Mouse (Mus musculus): Measurements from ENCODE around the gene Hspbp1. TPM values are rescaled to one million over a fixed set of nuclear protein-coding genes. Genes with fewer than 3 reads are reported as not detected.

Hspbp1 gene
- total RNA-seq, 1 experiment from 2014 or later = 43.6 TPM

DNA sequence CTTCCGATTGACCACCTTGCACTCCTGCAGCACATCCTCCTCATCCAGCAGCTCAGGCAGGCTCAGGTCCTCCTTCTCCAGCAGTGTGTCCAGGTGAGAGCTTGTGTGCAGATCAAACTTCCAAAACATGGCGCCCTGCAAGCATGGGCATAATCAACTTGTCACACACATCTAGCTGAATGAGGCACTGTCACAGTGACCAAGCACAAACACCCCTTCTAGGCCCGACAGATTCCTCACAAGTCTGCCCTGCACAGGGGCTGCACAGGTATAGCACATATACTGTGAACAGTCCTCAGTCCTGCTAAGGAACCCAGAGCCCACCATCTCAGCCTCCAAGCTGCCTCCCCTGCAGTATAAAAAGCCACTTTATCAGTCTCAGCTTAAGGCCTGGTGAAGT, 38.1 kb downstream of the Hspbp1 start:
- ATAC-seq (replicated peaks; ENCODE audit: low read depth, poor library complexity, severe bottlenecking) = no peak

DNA sequence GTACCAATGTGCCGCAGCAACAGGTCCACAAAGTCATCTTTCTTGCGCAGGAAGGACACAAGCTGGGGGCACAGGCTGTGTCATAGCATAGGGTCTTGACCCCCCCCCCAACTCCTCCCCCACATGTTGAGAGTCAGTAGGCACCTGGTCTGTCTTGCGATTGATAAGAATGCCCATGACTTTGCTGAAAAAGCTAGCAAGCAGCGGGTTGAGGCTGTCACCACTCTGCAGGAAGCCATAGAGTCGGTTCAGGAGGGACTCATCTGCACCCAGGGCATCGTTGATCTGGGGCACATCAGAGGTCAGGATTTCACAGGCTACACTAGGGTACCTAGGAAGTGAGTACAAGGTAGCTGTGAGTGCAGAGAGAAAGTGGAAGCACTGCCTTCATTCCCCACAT, 41.6 kb downstream of the Hspbp1 start:
- peak; percentile 29 for ATAC-seq (replicated peaks; ENCODE audit: low read depth, poor library complexity, severe bottlenecking)

DNA sequence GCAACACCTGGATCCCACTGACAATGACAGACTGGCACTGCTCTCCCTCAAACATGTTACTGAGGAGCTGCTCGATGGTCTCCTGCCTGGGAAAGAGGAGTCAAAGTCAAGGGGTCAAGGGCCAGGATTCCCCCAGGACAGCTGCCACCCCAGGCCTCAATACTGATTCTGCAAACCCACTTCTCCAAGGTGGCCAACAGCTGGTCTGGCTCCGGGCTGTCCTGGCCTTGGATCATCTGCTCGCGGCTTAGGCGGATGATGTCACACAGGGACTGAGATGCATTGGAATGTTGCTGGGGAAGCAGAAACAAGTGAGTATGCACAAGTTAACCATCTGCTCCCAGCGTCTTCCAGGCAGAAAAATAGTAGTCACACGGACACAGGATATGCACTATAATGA, 42.9 kb downstream of the Hspbp1 start:
- ATAC-seq (replicated peaks; ENCODE audit: low read depth, poor library complexity, severe bottlenecking) = no peak

DNA sequence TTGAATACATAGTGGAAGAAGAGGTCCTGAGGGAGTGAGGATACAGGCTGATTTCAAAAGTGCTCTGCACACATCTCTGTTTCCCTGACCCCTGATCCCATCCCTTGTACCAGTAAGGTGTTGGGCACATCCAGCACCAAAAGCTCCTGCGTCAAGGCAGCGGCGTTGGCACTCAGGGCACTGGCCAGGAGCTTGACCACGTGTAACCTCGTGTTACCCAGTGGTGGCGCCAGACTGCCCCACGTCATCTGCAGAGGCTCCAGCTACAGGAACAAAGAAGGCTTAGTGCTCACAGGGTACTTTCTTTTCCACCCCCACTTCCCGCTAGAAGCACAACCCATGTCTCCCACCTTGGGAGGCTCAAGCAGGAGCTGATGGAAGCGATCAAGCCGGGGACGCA, 43.7 kb downstream of the Hspbp1 start:
- no peak for ATAC-seq (replicated peaks; ENCODE audit: low read depth, poor library complexity, severe bottlenecking)

DNA sequence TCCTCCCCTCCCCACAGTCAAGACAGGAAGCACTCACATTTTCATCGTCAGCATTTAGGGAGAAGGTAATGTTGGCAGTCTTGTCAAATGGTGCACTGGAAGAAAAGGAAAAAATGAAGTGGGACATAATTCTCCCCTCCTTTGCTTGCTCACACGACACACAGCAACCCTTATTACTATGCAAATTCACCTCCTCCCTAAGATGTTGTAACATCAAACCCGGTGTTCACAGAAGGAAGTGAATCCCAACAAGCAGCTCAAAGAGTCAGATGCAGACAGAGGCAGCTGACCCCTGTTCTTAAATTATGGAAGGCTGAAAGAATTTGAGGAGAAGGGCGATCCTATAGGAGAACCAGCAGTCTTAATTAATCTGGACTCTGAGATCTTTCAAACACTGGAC, 48.7 kb downstream of the Hspbp1 start:
- peak; percentile 22 for ATAC-seq (replicated peaks; ENCODE audit: low read depth, poor library complexity, severe bottlenecking)

DNA sequence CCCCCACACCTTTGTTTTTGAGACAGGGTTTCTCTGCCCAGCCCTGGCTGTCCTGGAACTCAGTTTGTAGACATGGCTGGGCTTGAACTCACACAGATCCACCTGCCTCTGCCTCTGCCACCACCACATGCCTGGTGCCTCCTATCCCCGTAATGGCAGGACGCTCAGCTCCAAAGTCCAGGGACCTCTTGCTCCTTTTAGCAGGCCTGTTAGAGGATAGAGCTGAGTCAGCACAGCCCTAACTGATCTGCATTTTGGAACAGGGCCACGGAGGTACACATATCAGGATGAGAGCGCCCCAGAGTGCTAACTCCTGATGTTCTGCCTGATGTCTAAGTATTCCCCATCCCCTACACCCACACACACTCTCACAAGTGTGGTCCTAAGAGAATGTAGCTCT, 53.8 kb downstream of the Hspbp1 start, which contains the start of gene Tmem86b:
TSS of gene Tmem86b (minus strand) at position 392 of the 400 bp plus-strand sequence.
- ATAC-seq (replicated peaks; ENCODE audit: low read depth, poor library complexity, severe bottlenecking) = no peak

DNA sequence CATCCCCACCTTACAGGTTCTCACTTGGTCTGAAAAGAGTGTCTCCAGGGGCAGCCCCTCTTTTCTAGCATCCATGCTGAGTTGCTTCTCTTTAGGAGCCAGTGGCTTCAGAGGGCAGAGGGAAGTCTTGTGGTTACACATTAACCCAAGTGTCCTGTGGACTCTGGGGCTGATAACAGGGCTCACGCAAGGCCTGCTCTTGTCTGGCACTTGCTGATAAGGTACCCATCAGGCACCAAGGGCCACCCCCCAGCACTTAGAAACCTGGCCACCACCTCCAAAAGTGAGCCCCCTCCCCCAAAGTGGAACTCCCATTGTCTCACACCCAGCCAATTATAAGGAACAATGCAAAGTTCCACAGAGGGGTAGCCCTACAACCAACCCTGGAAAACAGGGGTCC, 54.7 kb downstream of the Hspbp1 start:
- ATAC-seq (replicated peaks; ENCODE audit: low read depth, poor library complexity, severe bottlenecking) = peak; percentile 81

DNA sequence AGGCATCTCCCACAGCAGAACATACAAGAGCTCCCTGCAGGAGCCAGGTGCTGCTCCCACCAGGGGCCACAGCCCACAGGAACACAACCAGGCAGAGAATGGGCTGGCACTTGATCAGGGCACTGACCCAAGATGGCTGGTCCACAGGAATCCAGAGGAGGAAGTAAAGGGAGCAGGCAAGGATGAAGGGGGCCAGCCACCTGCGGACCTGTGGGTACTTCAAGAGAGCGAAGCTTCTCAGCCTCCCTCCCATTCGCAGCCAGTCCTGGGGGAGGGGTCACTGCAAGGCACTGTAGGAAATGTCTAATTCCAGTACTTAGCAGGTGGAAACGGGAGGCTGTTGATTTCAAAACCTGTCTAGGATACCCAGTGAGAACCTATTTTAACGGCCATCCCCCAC, 55.3 kb downstream of the Hspbp1 start:
- ATAC-seq (replicated peaks; ENCODE audit: low read depth, poor library complexity, severe bottlenecking) = no peak

DNA sequence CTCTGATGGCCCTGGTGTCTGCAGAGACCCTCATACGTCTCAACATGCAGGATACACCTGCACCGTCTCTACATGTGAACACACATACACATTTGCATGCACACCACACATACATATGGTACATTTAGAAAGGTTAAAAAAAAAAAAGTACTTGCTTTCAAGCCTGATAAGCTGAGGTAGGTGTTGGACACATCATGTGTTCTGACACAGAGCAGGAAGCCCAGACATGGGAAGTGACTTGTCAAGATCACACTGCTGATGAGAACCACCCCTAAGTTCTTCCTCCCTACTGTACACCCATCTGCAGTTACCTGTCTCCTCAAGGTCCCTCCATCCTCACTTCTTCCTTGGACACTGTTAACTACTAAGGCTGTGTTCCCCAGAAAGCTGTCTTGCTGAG, 58.9 kb downstream of the Hspbp1 start:
- ATAC-seq (replicated peaks; ENCODE audit: low read depth, poor library complexity, severe bottlenecking) = no peak

DNA sequence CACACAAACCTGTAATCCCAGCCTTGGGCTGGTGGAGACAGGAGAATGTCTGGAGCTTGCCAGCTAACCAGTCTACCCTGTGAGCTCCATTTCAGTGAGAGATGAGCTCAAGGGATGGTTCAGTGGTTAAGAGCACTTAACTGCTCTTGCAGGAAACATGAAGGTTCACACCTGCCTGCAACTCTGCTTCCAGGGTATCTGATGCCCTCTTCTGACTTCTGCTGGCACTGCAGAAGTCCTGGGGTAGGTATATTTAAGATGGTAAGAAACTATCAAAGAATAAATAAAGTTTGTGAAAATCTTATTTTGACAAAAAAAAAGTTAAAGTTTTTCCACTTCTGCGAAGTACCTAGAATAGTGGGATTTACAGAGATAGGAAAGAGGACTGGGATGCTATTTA, 60.5 kb downstream of the Hspbp1 start:
- 0 out of 2 replicates have a peak, but pooled peaks have one; percentile 17 for ATAC-seq (replicated peaks; ENCODE audit: low read depth, poor library complexity, severe bottlenecking)

DNA sequence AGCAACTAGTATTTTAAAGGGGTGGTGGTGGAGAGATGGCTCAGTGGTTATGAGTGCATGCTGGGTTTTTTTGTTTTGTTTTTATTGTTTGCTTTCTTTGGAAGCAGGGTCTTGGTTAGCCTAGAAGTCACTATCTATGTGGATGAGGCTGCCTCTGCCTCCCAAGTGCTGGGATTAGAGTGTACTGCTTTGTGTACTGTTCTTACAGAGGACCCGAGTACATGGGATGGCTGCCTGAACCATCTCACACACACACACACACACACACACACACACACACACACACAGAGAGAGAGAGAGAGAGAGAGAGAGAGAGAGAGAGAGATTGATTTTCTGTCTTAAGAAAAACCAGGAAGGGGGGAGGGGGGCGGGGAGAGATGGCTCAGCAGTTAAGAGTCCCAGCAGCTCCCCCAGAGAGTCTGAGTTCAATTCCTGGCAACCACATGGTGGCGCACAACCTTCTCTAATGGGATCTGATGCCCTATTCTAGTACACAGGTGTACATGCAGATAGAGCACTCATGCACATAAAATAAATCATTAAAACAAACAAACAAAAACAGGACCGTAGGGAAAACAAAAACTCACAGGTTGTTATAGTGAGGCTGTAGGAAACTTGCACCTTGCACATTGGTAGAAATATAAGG, 61.2 kb downstream of the Hspbp1 start:
- ATAC-seq (replicated peaks; ENCODE audit: low read depth, poor library complexity, severe bottlenecking) = peak; percentile 52; the same call in 1 of the 2 replicates

DNA sequence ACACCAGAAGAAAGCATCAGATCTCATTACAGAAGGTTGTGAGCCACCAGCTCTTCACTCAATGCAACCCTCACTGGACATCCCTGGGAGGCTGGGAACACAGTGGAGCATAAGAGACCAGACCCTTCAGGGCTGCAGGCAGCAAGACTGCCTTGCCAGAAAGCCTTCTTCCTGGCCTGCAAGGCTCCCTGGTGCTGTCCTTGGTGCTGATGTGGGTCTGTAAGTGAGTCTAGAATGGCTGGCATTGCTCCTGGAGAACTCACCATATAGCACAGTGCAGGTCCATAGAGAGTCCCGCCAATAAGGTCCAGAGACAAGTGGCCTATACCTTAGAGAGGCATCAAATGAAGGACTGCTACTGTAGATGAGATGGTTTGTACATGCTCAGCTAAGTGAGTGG, 64.9 kb downstream of the Hspbp1 start:
- peak; percentile 87 for ATAC-seq (replicated peaks; ENCODE audit: low read depth, poor library complexity, severe bottlenecking)

DNA sequence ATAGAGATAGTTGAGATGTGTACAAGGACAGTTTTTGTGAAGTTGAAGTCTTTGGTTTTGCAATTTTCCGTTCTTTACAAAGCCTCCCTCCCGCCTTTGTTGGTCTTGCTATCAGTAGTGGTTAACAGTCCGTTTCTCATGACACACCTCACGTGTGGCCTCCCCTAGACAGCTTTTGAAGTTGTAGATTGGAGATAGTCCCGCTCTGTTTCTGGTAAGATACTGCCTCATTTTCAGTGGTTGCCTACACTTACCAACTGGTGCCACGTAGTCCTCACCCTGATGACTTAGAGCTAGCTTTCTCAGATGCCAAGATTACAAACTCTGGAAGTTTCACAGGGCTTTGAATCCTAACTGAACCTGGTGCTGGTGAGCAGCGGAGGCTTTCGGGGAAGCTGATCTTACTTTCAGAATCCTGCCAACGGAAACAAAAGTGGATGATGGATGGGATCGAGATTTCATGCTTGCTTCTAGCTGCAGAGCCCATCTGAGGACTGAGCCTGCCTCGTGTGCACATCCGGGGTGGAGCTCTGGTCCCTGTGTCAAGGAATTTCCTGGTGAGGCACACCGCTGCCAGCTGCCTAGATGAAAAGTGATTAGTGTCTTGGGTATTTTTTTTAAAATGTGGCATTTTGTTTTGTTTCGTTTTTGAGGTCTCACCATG, 71.0 kb downstream of the Hspbp1 start:
- ATAC-seq (replicated peaks; ENCODE audit: low read depth, poor library complexity, severe bottlenecking) = peak; percentile 82

DNA sequence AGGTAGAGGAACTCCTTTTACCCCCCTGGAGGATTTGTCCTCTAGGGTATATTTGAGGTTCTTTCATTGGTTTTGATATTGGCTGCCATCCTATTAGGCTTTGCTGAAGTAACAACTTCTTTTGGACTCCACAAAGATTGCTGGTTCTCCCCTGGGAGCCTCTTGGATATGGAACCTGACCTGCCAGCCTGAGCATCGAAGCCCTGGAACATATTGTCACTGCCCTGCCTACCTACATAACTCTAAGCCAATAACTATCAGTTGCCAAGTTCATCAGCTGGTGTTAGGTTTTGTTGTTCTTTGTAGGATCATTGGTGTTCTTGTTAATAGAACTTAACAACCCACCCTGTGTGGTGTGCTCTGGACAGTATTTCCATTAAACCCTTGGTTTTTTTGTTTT, 71.9 kb downstream of the Hspbp1 start:
- ATAC-seq (replicated peaks; ENCODE audit: low read depth, poor library complexity, severe bottlenecking) = no peak

DNA sequence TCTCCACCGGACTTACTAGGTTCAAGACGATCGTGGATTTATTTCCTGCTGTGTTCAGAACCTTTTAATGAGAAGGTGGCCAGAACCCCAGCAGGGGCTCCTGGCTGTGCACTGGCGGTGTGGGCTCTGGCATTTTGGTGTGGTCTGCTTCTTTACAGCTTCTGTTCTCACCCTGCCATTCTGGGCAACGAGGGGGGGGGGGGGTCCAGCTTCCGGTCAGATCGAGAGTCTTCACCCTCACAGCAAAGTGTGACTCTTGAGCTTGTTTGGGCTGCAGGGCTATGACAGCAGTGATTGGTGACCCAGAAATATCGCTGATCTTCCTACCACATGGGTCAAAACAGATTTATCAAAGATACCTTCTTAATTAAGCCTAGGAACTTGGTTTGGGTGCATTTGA, 72.5 kb downstream of the Hspbp1 start:
- no peak for ATAC-seq (replicated peaks; ENCODE audit: low read depth, poor library complexity, severe bottlenecking)

DNA sequence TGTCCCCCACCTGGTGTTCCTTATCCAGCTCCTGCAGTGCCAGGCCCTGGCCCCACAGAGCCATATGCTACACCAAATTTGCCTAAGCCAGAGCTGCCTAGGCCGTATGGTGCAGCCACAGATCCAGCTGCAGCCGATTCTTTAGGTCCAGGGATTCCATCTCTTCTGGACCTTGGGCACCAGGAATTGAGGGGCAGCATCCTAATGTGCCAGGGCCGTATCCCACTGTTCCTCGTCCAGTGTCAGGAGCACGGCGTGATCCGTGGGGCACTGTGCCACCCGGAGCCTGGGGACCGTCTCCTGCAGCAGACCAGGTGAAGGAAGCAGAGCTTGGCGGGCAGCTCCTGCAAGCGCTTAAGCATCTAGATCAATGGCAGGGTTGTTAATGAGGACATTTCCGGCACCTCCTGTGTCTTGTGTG, 72.9 kb downstream of the Hspbp1 start:
- ATAC-seq (replicated peaks; ENCODE audit: low read depth, poor library complexity, severe bottlenecking) = no peak

DNA sequence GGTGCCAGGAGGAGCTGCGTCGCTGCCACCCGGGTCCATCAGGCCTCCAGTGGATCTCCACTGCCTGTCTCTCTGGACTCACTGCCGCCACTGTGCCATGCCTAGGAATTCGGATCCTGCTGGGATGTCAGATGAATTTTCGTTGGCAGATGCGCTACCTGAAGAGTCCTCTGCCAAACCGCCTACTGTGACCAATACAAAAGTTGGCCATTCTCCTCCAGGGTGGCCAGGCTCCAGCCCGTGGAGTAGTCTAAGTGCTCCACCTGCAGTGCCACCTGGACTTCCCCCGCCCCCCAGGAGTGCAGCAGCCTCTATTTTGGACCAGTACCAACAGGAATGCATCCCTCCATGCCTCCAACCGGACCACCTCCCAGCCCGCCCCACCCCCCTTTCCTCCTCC, 73.4 kb downstream of the Hspbp1 start:
- ATAC-seq (replicated peaks; ENCODE audit: low read depth, poor library complexity, severe bottlenecking) = no peak

Other genes with a start within 250 kb of the Hspbp1 start
- 14.0 and 15.1 TPM in 2 replicates for gene Rdh13, start 239.4 kb downstream of the Hspbp1 start, total RNA-seq (2017)
- 4.2 and 5.6 TPM in 2 replicates for gene Eps8l1, start 224.4 kb downstream of the Hspbp1 start, total RNA-seq (2017)
- gene Ppp1r12c, start 183.4 kb downstream of the Hspbp1 start, total RNA-seq (2017) = 90.2 and 117 TPM in 2 replicates
- 6.1 and 6.6 TPM in 2 replicates for gene Tnnt1, start 168.7 kb downstream of the Hspbp1 start, total RNA-seq (2017)
- 0.87 and 1.9 TPM in 2 replicates for gene Tnni3, start 160.8 kb downstream of the Hspbp1 start, total RNA-seq (2017)
- gene Dnaaf3, start 152.6 kb downstream of the Hspbp1 start, total RNA-seq (2017) = 1.6 TPM in 1 of 2 replicates, not detected in the other
- gene Syt5, start 137.5 kb downstream of the Hspbp1 start, total RNA-seq (2017) = not detected in 2 replicates
- not detected in 2 replicates for gene Ptprh, start 81.0 kb downstream of the Hspbp1 start, total RNA-seq (2017)
- gene Tmem86b, start 53.6 kb downstream of the Hspbp1 start, total RNA-seq (2017) = 8.6 and 18.7 TPM in 2 replicates
- 142 and 149 TPM in 2 replicates for gene Ppp6r1, start 26.0 kb downstream of the Hspbp1 start, total RNA-seq (2017)
- gene Brsk1, start 5.5 kb upstream of the Hspbp1 start, total RNA-seq (2017) = not detected in 2 replicates
- gene Tmem150b, start 40.2 kb upstream of the Hspbp1 start, total RNA-seq (2017) = 6.6 and 8.3 TPM in 2 replicates
- gene Kmt5c, start 55.0 kb upstream of the Hspbp1 start, total RNA-seq (2017) = 33.0 and 37.9 TPM in 2 replicates
- 63.5 and 74.7 TPM in 2 replicates for gene Cox6b2, start 68.0 kb upstream of the Hspbp1 start, total RNA-seq (2017)
- not detected in 2 replicates for gene Fam71e2, start 86.2 kb upstream of the Hspbp1 start, total RNA-seq (2017)
- gene Il11, start 97.8 kb upstream of the Hspbp1 start, total RNA-seq (2017) = 0.59 TPM in 1 of 2 replicates, not detected in the other
- gene Tmem190, start 97.9 kb upstream of the Hspbp1 start, total RNA-seq (2017) = not detected in 2 replicates
- gene Tmem238, start 104.6 kb upstream of the Hspbp1 start, total RNA-seq (2017) = 7.0 and 8.4 TPM in 2 replicates
- 690 and 777 TPM in 2 replicates for gene Rpl28, start 107.8 kb upstream of the Hspbp1 start, total RNA-seq (2017)
- 190 and 203 TPM in 2 replicates for gene Ube2s, start 127.5 kb upstream of the Hspbp1 start, total RNA-seq (2017)
- 0.05 TPM in 2 replicates for gene Shisa7, start 159.6 kb upstream of the Hspbp1 start, total RNA-seq (2017)
- gene Isoc2b, start 185.2 kb upstream of the Hspbp1 start, total RNA-seq (2017) = 8.0 and 70.9 TPM in 2 replicates
- gene Isoc2a, start 192.1 kb upstream of the Hspbp1 start, total RNA-seq (2017) = 3.8 and 6.5 TPM in 2 replicates
- gene Gm36210, start 221.4 kb upstream of the Hspbp1 start, total RNA-seq (2017) = not detected in 2 replicates
- 2.4 and 3.2 TPM in 2 replicates for gene Zfp628, start 230.1 kb upstream of the Hspbp1 start, total RNA-seq (2017)
- gene Nat14, start 237.0 kb upstream of the Hspbp1 start, total RNA-seq (2017) = 0.32 TPM in 1 of 2 replicates, not detected in the other
- not detected in 2 replicates for gene Ssc5d, start 240.7 kb upstream of the Hspbp1 start, total RNA-seq (2017)

Measured in common myeloid progenitor, adult 5-6 weeks (primary cell).